Mouse (Mus musculus): ENCODE results near the gene Mbl1.

Mbl1 gene

DNA sequence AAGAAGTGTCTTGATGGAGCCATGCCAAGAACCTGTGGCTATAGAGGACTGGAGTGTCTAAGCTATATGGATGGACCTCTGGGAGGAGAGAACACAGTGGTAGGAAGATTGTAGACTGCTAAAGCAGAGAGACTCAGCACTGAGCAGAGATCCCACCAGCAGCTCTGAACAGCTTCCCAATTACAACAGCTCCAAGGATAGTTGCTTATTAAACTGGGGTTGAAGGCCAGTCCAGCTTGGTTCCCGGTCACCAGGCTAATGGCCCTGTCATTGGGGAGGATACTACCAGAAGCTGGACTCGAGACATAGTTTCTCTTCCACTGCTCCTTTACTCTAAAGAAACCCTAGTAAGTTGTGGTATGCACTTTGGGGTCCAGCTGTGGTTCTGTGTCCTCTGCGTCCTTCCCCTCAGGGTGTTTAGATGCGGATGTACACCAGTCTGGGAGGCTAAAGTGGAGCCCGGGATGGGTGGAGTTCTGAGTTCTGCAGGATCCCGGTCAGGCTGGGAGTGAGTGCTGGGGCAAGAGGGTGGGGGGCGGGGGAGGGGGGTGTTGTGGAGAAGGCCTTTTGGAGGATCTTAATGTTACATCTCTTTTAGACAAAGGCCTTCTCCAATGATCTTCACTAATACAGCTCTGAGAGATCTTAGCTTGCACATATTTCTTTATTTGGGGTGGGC, at the start of gene Mbl1:
Mbl1 (plus strand) TSS at position 239 of the 679 bp plus-strand sequence.
- Histone ChIP-seq H3K27me3 (ENCODE audit: insufficient read depth, low read length) (no peaks in the 10 kb centered on the region), H3K9me3 (ENCODE audit: low read length) (no peaks in the 10 kb centered on the region), H3K36me3 (ENCODE audit: insufficient read depth, low read length) (no peaks in the 10 kb centered on the region), H3K4me3 (replicated peaks; ENCODE audit: low read length) (no peak within 1 kb of the TSS), H3K4me1 (replicated peaks; ENCODE audit: low read depth, low read length) (no peaks in the 10 kb centered on the region)
- TF ChIP-seq NANOG (IDR thresholded peaks at IDR 0.05; ENCODE audit: borderline replicate concordance, low read length): no peak
- no peak for TF ChIP-seq CTCF (conservative IDR thresholded peaks at IDR 0.05; ENCODE audit: low read length)
- no peak for TF ChIP-seq POU5F1 (IDR thresholded peaks at IDR 0.05; ENCODE audit: borderline replicate concordance, low read length)

DNA sequence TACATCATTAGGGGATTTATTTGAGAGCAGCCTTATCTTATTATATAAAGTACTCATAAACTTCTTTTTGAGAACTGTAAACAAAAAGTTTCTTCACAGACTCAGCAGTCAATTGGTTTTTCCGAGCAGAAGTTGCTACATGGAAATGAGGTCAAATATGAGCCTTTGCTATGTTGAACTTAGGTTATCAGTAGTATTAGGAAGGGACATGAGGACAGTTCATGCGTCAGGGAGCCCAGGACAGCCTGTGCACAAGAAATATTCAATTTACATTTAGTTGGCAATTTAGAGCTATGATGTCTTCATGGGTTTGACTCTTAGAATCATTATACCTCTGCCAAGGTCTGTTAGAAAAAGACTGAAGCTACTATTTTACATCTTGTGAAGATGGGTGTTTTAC, 49.0 kb upstream of the Mbl1 start:
- no peak for TF ChIP-seq NANOG (IDR thresholded peaks at IDR 0.05; ENCODE audit: borderline replicate concordance, low read length)
- TF ChIP-seq CTCF (conservative IDR thresholded peaks at IDR 0.05; ENCODE audit: low read length): no peak
- TF ChIP-seq POU5F1 (IDR thresholded peaks at IDR 0.05; ENCODE audit: borderline replicate concordance, low read length): no peak
- no peaks in the 10 kb centered on the region for H3K36me3 ChIP-seq (ENCODE audit: insufficient read depth, low read length)
- no peaks in the 10 kb centered on the region for H3K4me1 ChIP-seq (replicated peaks; ENCODE audit: low read depth, low read length)
- H3K27me3 ChIP-seq (ENCODE audit: insufficient read depth, low read length): no peaks in the 10 kb centered on the region
- no peak overlapping the region for H3K4me3 ChIP-seq (replicated peaks; ENCODE audit: low read length)
- no peaks in the 10 kb centered on the region for H3K9me3 ChIP-seq (ENCODE audit: low read length)

GRCm38 (mm10) chr14:41104853-41105444, 46.3 kb upstream of the Mbl1 start, which contains the start of gene Mat1a:
TSS of gene Mat1a (plus strand) at chr14:41105035.
- no peak within 1 kb of the TSS for H3K4me3 ChIP-seq (replicated peaks; ENCODE audit: low read length)
- no peaks in the 10 kb centered on the region for H3K9me3 ChIP-seq (ENCODE audit: low read length)
- H3K36me3 ChIP-seq (ENCODE audit: insufficient read depth, low read length): no peaks in the 10 kb centered on the region
- TF ChIP-seq CTCF (conservative IDR thresholded peaks at IDR 0.05; ENCODE audit: low read length): no peak
- no peak for TF ChIP-seq POU5F1 (IDR thresholded peaks at IDR 0.05; ENCODE audit: borderline replicate concordance, low read length)
- TF ChIP-seq NANOG (IDR thresholded peaks at IDR 0.05; ENCODE audit: borderline replicate concordance, low read length): no peak
- no peaks in the 10 kb centered on the region for H3K27me3 ChIP-seq (ENCODE audit: insufficient read depth, low read length)
- no peaks in the 10 kb centered on the region for H3K4me1 ChIP-seq (replicated peaks; ENCODE audit: low read depth, low read length)

DNA sequence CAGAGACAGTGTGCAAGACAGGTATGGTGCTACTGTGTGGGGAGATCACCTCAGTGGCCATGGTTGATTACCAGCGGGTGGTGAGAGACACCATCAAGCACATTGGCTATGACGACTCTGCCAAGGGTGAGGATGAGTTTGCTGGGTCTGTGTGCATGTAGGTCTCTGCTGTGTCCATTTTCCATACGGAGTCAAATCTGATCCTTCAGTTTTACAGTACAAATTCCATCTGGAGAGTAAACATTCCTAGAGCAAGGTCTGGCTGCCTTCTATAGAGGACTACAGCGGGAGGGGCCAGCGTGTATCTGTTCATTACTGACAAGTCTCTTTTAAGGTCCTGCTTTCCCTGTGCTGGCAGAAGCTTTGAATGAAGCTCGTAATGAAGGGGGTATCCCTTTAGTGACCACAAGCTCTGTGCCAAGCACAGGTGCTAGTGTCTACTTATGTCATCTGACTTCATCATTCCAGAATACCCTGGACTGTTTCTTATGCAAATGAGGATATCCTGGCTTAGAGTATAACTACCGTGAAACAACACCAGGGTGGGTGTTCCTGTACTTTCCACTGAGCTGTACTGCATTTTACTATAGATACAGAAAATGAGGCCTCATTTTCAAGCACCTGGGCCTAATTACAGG, 40.1 kb upstream of the Mbl1 start:
- H3K27me3 ChIP-seq (ENCODE audit: insufficient read depth, low read length): no peaks in the 10 kb centered on the region
- TF ChIP-seq CTCF (conservative IDR thresholded peaks at IDR 0.05; ENCODE audit: low read length) (no peak), NANOG (IDR thresholded peaks at IDR 0.05; ENCODE audit: borderline replicate concordance, low read length) (no peak), POU5F1 (IDR thresholded peaks at IDR 0.05; ENCODE audit: borderline replicate concordance, low read length) (no peak)
- no peak overlapping the region for H3K4me3 ChIP-seq (replicated peaks; ENCODE audit: low read length)

DNA sequence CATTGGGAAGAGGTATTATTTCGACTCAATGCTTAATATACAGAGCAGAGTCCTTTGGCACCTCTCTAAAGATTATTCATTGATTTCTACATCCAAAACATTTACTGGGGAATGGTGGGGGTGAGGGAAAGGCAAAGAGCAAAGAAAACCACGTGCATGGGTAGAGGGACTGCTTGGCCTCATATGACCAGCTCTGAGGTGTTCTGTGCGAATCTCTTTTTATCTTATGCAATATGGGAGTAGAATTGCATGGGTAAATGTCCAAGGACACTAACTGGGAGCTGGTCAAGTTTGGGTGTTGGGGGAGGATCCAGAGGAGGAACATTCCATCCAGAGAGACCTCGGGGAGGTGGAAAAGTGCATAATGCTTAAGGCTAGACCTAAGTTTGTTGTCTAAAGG, 38.3 kb upstream of the Mbl1 start:
- H3K9me3 ChIP-seq (ENCODE audit: low read length): no peaks in the 10 kb centered on the region
- TF ChIP-seq CTCF (conservative IDR thresholded peaks at IDR 0.05; ENCODE audit: low read length): no peak
- TF ChIP-seq POU5F1 (IDR thresholded peaks at IDR 0.05; ENCODE audit: borderline replicate concordance, low read length): no peak
- TF ChIP-seq NANOG (IDR thresholded peaks at IDR 0.05; ENCODE audit: borderline replicate concordance, low read length): no peak
- no peaks in the 10 kb centered on the region for H3K27me3 ChIP-seq (ENCODE audit: insufficient read depth, low read length)
- no peaks in the 10 kb centered on the region for H3K4me1 ChIP-seq (replicated peaks; ENCODE audit: low read depth, low read length)
- no peaks in the 10 kb centered on the region for H3K36me3 ChIP-seq (ENCODE audit: insufficient read depth, low read length)
- no peak overlapping the region for H3K4me3 ChIP-seq (replicated peaks; ENCODE audit: low read length)

More for the DNA sequence above, 40.1 kb upstream of the Mbl1 start:
- H3K9me3 ChIP-seq (ENCODE audit: low read length): no peaks in the 10 kb centered on the region
- no peaks in the 10 kb centered on the region for H3K36me3 ChIP-seq (ENCODE audit: insufficient read depth, low read length)
- H3K4me1 ChIP-seq (replicated peaks; ENCODE audit: low read depth, low read length): no peaks in the 10 kb centered on the region

DNA sequence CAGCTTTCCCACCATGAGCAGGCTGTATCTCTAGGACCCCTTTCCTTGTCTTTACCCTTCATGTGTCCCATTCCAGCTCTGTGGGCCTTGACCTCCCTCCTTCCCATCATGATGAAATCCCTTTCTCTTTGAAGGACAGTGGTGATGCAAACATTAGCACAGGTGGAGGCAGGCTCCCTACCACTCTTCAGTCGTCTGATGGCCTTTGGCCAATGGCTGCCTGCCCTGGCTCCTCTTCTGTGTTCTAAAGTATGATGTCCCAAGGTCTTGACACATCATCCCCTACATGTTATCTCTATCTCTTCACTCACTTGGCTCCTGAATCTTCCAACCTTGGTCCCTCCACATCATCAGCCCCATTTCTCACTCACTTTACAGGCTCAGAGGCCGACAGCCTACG, 35.0 kb upstream of the Mbl1 start:
- TF ChIP-seq POU5F1 (IDR thresholded peaks at IDR 0.05; ENCODE audit: borderline replicate concordance, low read length) (no peak), NANOG (IDR thresholded peaks at IDR 0.05; ENCODE audit: borderline replicate concordance, low read length) (no peak), CTCF (conservative IDR thresholded peaks at IDR 0.05; ENCODE audit: low read length) (no peak)

DNA sequence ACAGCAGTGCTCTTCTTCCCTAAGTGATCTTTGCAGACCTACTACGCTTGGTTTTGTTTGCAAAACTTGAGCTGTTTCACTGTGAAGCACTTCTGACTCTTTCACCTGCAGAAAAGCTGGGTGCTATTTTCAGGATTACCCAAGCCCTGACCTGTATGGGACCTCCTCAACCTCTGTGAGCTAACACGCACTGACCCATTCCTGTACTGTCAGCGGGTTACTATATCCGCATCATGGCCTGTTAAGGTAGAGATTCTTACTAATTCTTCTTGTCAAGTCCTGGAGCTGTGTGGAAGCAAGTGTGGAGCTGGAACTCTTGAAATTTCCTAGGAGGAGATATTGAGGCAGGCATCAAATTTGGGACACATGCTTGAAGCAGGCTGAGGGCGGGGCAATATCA, 26.6 kb upstream of the Mbl1 start:
- Histone ChIP-seq H3K27me3 (ENCODE audit: insufficient read depth, low read length) (no peaks in the 10 kb centered on the region), H3K9me3 (ENCODE audit: low read length) (no peaks in the 10 kb centered on the region), H3K36me3 (ENCODE audit: insufficient read depth, low read length) (no peaks in the 10 kb centered on the region), H3K4me1 (replicated peaks; ENCODE audit: low read depth, low read length) (no peaks in the 10 kb centered on the region), H3K4me3 (replicated peaks; ENCODE audit: low read length) (no peak overlapping the region)
- TF ChIP-seq POU5F1 (IDR thresholded peaks at IDR 0.05; ENCODE audit: borderline replicate concordance, low read length) (no peak), CTCF (conservative IDR thresholded peaks at IDR 0.05; ENCODE audit: low read length) (no peak), NANOG (IDR thresholded peaks at IDR 0.05; ENCODE audit: borderline replicate concordance, low read length) (no peak)

More for the DNA sequence above, 35.0 kb upstream of the Mbl1 start:
- Histone ChIP-seq H3K36me3 (ENCODE audit: insufficient read depth, low read length) (no peaks in the 10 kb centered on the region), H3K4me3 (replicated peaks; ENCODE audit: low read length) (no peak overlapping the region), H3K9me3 (ENCODE audit: low read length) (no peaks in the 10 kb centered on the region), H3K4me1 (replicated peaks; ENCODE audit: low read depth, low read length) (no peaks in the 10 kb centered on the region), H3K27me3 (ENCODE audit: insufficient read depth, low read length) (no peaks in the 10 kb centered on the region)

DNA sequence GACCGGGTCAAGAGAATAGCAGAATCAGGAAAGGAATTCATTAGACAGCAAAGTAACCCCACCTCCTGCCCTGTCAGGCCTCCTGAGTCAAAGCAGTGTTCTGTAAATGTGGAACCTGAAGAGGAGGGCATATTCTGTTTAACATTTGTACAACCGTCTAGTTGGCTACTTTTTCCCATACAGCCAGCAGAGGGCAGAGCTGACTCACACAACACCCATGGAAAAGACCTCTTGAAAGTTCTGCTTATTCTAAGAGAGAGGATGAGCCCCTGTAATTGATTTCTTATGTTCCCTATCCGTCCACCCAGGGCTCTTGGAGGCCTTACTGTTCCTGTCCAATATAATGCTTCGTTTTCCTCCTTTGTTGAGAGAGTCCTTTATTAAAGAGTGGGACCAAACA, 23.3 kb upstream of the Mbl1 start:
- Histone ChIP-seq H3K36me3 (ENCODE audit: insufficient read depth, low read length) (no peaks in the 10 kb centered on the region), H3K4me1 (replicated peaks; ENCODE audit: low read depth, low read length) (no peaks in the 10 kb centered on the region), H3K4me3 (replicated peaks; ENCODE audit: low read length) (no peak overlapping the region), H3K27me3 (ENCODE audit: insufficient read depth, low read length) (no peaks in the 10 kb centered on the region), H3K9me3 (ENCODE audit: low read length) (no peaks in the 10 kb centered on the region)
- TF ChIP-seq CTCF (conservative IDR thresholded peaks at IDR 0.05; ENCODE audit: low read length) (peak; percentile 55), NANOG (IDR thresholded peaks at IDR 0.05; ENCODE audit: borderline replicate concordance, low read length) (no peak), POU5F1 (IDR thresholded peaks at IDR 0.05; ENCODE audit: borderline replicate concordance, low read length) (no peak)
